Mouse (Mus musculus): Measurements from ENCODE around the gene Ddc. TPM values are rescaled to one million over a fixed set of nuclear protein-coding genes. Genes with fewer than 3 reads are reported as not detected.

The Ddc gene
- polyA plus RNA-seq, 1 experiment from 2014 or later, result 12.6 TPM

- peaks cover 8% of the 10 kb centered on the region for H3K36me3 ChIP-seq (ENCODE audit: insufficient read depth, low read length)
- H3K9me3 ChIP-seq (ENCODE audit: low read length), result no peaks in the 10 kb centered on the region
- ATAC-seq (ENCODE audit: low FRiP score, low TSS enrichment), result peak; percentile 89
- peaks cover 16% of the 10 kb centered on the region for H3K4me1 ChIP-seq (ENCODE audit: insufficient read depth, low read length)
- H3K27me3 ChIP-seq (ENCODE audit: insufficient read depth, low read length), result no peaks in the 10 kb centered on the region
- peak overlapping the region; percentile 64 for H3K4me3 ChIP-seq (ENCODE audit: low read length)
- WGBS, result 11% methylated on average over 25 of the region's 25 CpGs
- peak overlapping the region; percentile 76 for H3K9ac ChIP-seq (replicated peaks; ENCODE audit: low read length)
- H3K4me2 ChIP-seq (replicated peaks; ENCODE audit: low read depth, low read length), result peak overlapping the region; percentile 58
- H3K27ac ChIP-seq (ENCODE audit: low read length), result peak overlapping the region; percentile 99
Measured at GRCm38 (mm10) chr11:11808035-11808819, 89.7 kb downstream of the Ddc start.

- H3K36me3 ChIP-seq (ENCODE audit: insufficient read depth, low read length), result peaks cover 29% of the 10 kb centered on the region
- no peak for ATAC-seq (ENCODE audit: low FRiP score, low TSS enrichment)
- no peak overlapping the region for H3K9ac ChIP-seq (replicated peaks; ENCODE audit: low read length)
- no peaks in the 10 kb centered on the region for H3K27me3 ChIP-seq (ENCODE audit: insufficient read depth, low read length)
- no peak overlapping the region for H3K27ac ChIP-seq (ENCODE audit: low read length)
- H3K9me3 ChIP-seq (ENCODE audit: low read length), result no peaks in the 10 kb centered on the region
- H3K4me1 ChIP-seq (ENCODE audit: insufficient read depth, low read length), result peaks cover 16% of the 10 kb centered on the region
- WGBS, result 92% methylated on average over 4 of the region's 4 CpGs
- H3K4me3 ChIP-seq (ENCODE audit: low read length), result no peak overlapping the region
- no peak overlapping the region for H3K4me2 ChIP-seq (replicated peaks; ENCODE audit: low read depth, low read length)
Measured at GRCm38 (mm10) chr11:11805951-11806350, 92.0 kb downstream of the Ddc start.

GRCm38 (mm10) chr11:11804421-11804820, 93.5 kb downstream of the Ddc start:
- Histone ChIP-seq H3K4me3 (ENCODE audit: low read length) (no peak overlapping the region), H3K27me3 (ENCODE audit: insufficient read depth, low read length) (no peaks in the 10 kb centered on the region), H3K9ac (replicated peaks; ENCODE audit: low read length) (no peak overlapping the region), H3K27ac (ENCODE audit: low read length) (no peak overlapping the region), H3K36me3 (ENCODE audit: insufficient read depth, low read length) (peaks cover 31% of the 10 kb centered on the region), H3K4me2 (replicated peaks; ENCODE audit: low read depth, low read length) (no peak overlapping the region), H3K4me1 (ENCODE audit: insufficient read depth, low read length) (peaks cover 6% of the 10 kb centered on the region; the same call in 1 of the 2 replicates), H3K9me3 (ENCODE audit: low read length) (no peaks in the 10 kb centered on the region)
- 88% methylated on average over 5 of the region's 5 CpGs for WGBS
- no peak for ATAC-seq (ENCODE audit: low FRiP score, low TSS enrichment)

GRCm38 (mm10) chr11:11801067-11801466, 96.9 kb downstream of the Ddc start:
- H3K4me3 ChIP-seq (ENCODE audit: low read length), result no peak overlapping the region
- H3K4me1 ChIP-seq (ENCODE audit: insufficient read depth, low read length), result no peaks in the 10 kb centered on the region
- H3K4me2 ChIP-seq (replicated peaks; ENCODE audit: low read depth, low read length), result no peak overlapping the region
- no peak for ATAC-seq (ENCODE audit: low FRiP score, low TSS enrichment)
- no peaks in the 10 kb centered on the region for H3K9me3 ChIP-seq (ENCODE audit: low read length)
- H3K36me3 ChIP-seq (ENCODE audit: insufficient read depth, low read length), result peaks cover 50% of the 10 kb centered on the region
- H3K9ac ChIP-seq (replicated peaks; ENCODE audit: low read length), result no peak overlapping the region
- H3K27ac ChIP-seq (ENCODE audit: low read length), result no peak overlapping the region
- H3K27me3 ChIP-seq (ENCODE audit: insufficient read depth, low read length), result no peaks in the 10 kb centered on the region
- WGBS, result 92% methylated on average over 9 of the region's 9 CpGs

GRCm38 (mm10) chr11:11800304-11800703, 97.6 kb downstream of the Ddc start:
- Histone ChIP-seq H3K36me3 (ENCODE audit: insufficient read depth, low read length) (peaks cover 50% of the 10 kb centered on the region), H3K4me2 (replicated peaks; ENCODE audit: low read depth, low read length) (no peak overlapping the region), H3K4me3 (ENCODE audit: low read length) (no peak overlapping the region), H3K9ac (replicated peaks; ENCODE audit: low read length) (no peak overlapping the region), H3K27me3 (ENCODE audit: insufficient read depth, low read length) (no peaks in the 10 kb centered on the region), H3K4me1 (ENCODE audit: insufficient read depth, low read length) (no peaks in the 10 kb centered on the region), H3K9me3 (ENCODE audit: low read length) (no peaks in the 10 kb centered on the region), H3K27ac (ENCODE audit: low read length) (no peak overlapping the region)
- no peak for ATAC-seq (ENCODE audit: low FRiP score, low TSS enrichment)
- WGBS, result 92% methylated on average over 3 of the region's 3 CpGs

- Histone ChIP-seq H3K9me3 (ENCODE audit: low read length) (no peaks in the 10 kb centered on the region), H3K4me3 (ENCODE audit: low read length) (no peak overlapping the region), H3K36me3 (ENCODE audit: insufficient read depth, low read length) (peaks cover 46% of the 10 kb centered on the region), H3K9ac (replicated peaks; ENCODE audit: low read length) (no peak overlapping the region), H3K4me1 (ENCODE audit: insufficient read depth, low read length) (no peaks in the 10 kb centered on the region), H3K27ac (ENCODE audit: low read length) (no peak overlapping the region), H3K27me3 (ENCODE audit: insufficient read depth, low read length) (no peaks in the 10 kb centered on the region), H3K4me2 (replicated peaks; ENCODE audit: low read depth, low read length) (no peak overlapping the region)
- ATAC-seq (ENCODE audit: low FRiP score, low TSS enrichment), result no peak
- 96% methylated on average over 1 of the region's 1 CpGs for WGBS
Measured at GRCm38 (mm10) chr11:11798690-11799089, 99.3 kb downstream of the Ddc start.

- no peak for ATAC-seq (ENCODE audit: low FRiP score, low TSS enrichment)
- Histone ChIP-seq H3K4me1 (ENCODE audit: insufficient read depth, low read length) (no peaks in the 10 kb centered on the region), H3K27me3 (ENCODE audit: insufficient read depth, low read length) (no peaks in the 10 kb centered on the region)
Measured at GRCm38 (mm10) chr11:11794626-11795025, 103.3 kb downstream of the Ddc start.

GRCm38 (mm10) chr11:11788521-11788974, 109.4 kb downstream of the Ddc start:
- under 1% methylated on average over 8 of the region's 8 CpGs for WGBS
- Histone ChIP-seq H3K4me2 (replicated peaks; ENCODE audit: low read depth, low read length) (peak overlapping the region; percentile 51), H3K4me3 (ENCODE audit: low read length) (peak overlapping the region; percentile 32), H3K9me3 (ENCODE audit: low read length) (no peaks in the 10 kb centered on the region), H3K36me3 (ENCODE audit: insufficient read depth, low read length) (no peaks in the 10 kb centered on the region), H3K27ac (ENCODE audit: low read length) (no peak overlapping the region), H3K4me1 (ENCODE audit: insufficient read depth, low read length) (no peaks in the 10 kb centered on the region), H3K27me3 (ENCODE audit: insufficient read depth, low read length) (no peaks in the 10 kb centered on the region), H3K9ac (replicated peaks; ENCODE audit: low read length) (peak overlapping the region; percentile 53; the same call in 1 of the 2 replicates)
- ATAC-seq (ENCODE audit: low FRiP score, low TSS enrichment), result peak; percentile 97

More at GRCm38 (mm10) chr11:11794626-11795025, 103.3 kb downstream of the Ddc start:
- no peaks in the 10 kb centered on the region for H3K9me3 ChIP-seq (ENCODE audit: low read length)
- WGBS, result 68% methylated on average over 1 of the region's 1 CpGs
- H3K9ac ChIP-seq (replicated peaks; ENCODE audit: low read length), result no peak overlapping the region
- peaks cover 20% of the 10 kb centered on the region for H3K36me3 ChIP-seq (ENCODE audit: insufficient read depth, low read length)
- no peak overlapping the region for H3K4me2 ChIP-seq (replicated peaks; ENCODE audit: low read depth, low read length)
- H3K27ac ChIP-seq (ENCODE audit: low read length), result no peak overlapping the region
- no peak overlapping the region for H3K4me3 ChIP-seq (ENCODE audit: low read length)

GRCm38 (mm10) chr11:11785457-11785856, 112.5 kb downstream of the Ddc start:
- Histone ChIP-seq H3K9ac (replicated peaks; ENCODE audit: low read length) (no peak overlapping the region), H3K9me3 (ENCODE audit: low read length) (no peaks in the 10 kb centered on the region), H3K27me3 (ENCODE audit: insufficient read depth, low read length) (no peaks in the 10 kb centered on the region), H3K36me3 (ENCODE audit: insufficient read depth, low read length) (no peaks in the 10 kb centered on the region), H3K27ac (ENCODE audit: low read length) (no peak overlapping the region), H3K4me3 (ENCODE audit: low read length) (no peak overlapping the region), H3K4me2 (replicated peaks; ENCODE audit: low read depth, low read length) (no peak overlapping the region), H3K4me1 (ENCODE audit: insufficient read depth, low read length) (no peaks in the 10 kb centered on the region)
- 59% methylated on average over 6 of the region's 6 CpGs for WGBS
- ATAC-seq (ENCODE audit: low FRiP score, low TSS enrichment), result no peak

- H3K4me3 ChIP-seq (ENCODE audit: low read length), result no peak overlapping the region
- H3K36me3 ChIP-seq (ENCODE audit: insufficient read depth, low read length), result no peaks in the 10 kb centered on the region
- H3K9ac ChIP-seq (replicated peaks; ENCODE audit: low read length), result no peak overlapping the region
- no peaks in the 10 kb centered on the region for H3K27me3 ChIP-seq (ENCODE audit: insufficient read depth, low read length)
- H3K9me3 ChIP-seq (ENCODE audit: low read length), result no peaks in the 10 kb centered on the region
- ATAC-seq (ENCODE audit: low FRiP score, low TSS enrichment), result no peak
- H3K4me2 ChIP-seq (replicated peaks; ENCODE audit: low read depth, low read length), result no peak overlapping the region
- 87% methylated on average over 8 of the region's 8 CpGs for WGBS
- H3K4me1 ChIP-seq (ENCODE audit: insufficient read depth, low read length), result no peaks in the 10 kb centered on the region
- no peak overlapping the region for H3K27ac ChIP-seq (ENCODE audit: low read length)
Measured at GRCm38 (mm10) chr11:11781728-11782127, 116.2 kb downstream of the Ddc start.
